Mouse (Mus musculus) liver, embryonic 14.5 days (tissue): ENCODE measurements around the gene Gm21312.
"Not testable (repeated sequence)": the region's sequence is repeated elsewhere in the genome, so short reads cannot be mapped to it uniquely, and the experiment has no call there.

Experiments
- CTCF ChIP-seq: IDR thresholded peaks from 2 replicates; pipeline ENCODE4 v1.5.1; 2016; ENCODE audit warnings: antibody characterized with exemption, low read depth, control low read depth
- EP300 ChIP-seq: IDR thresholded peaks from 2 replicates; pipeline ENCODE4 v1.6.1; 2016; ENCODE audit warnings: antibody characterized with exemption, low read depth

DNA sequence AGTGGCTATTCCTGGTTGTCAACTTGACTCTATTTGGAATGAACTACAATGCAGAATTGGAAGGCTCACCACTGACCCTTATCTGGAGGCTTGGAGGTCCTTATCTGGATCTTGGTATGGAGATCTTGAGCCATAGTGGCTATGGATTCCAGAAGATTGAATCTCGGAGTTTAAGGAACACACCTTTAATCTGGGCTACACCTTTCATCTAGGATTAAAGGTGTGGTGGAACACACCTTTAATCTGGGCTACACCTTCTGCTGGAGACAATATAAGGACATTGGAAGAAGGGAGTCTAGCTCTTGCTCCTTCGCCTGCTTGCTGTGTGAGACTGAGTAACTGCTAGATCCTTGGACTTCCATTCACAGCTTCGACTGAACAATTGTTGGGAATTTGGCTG lies 34.1 kb upstream of the Gm21312 start, which contains the start of gene Gm21293:
- TF ChIP-seq CTCF, EP300: not testable (repeated sequence)
